8 mouse cellular contexts compared by ENCODE assay signal in genomic region chr4:125066490-125067370, GRCm38 (mm10). TPM values are rescaled to one million over a fixed set of nuclear protein-coding genes. Genes with fewer than 3 reads are reported as not detected.
A peak's percentile ranks its signal among the peaks of the same experiment; 100 is the strongest.
DNase-seq lines count a peak whose midpoint lies in the region; ATAC-seq lines count a peak whose summit lies in the region.

TSS of gene Snip1 (plus strand) at chr4:125066672.

- peak; percentile 90 for ATAC-seq in common myeloid progenitor, adult 5-6 weeks (replicated peaks; ENCODE audit: low read depth, poor library complexity, severe bottlenecking)
- ATAC-seq in megakaryocyte progenitor cell, adult 5-6 weeks (replicated peaks; ENCODE audit: poor library complexity) = peak; percentile 92

- peak; percentile 96 for DNase-seq in ZHBTc4 (ENCODE audit: low read depth, low spot score)
- peak; percentile 88 to 90 for DNase-seq in gastrocnemius, adult 8-10 months (ENCODE audit: low spot score in 2 of 2)
- peak; percentile 97 for DNase-seq in induced T-regulatory cell, adult 2 months (ENCODE audit: low read depth)
- peak; percentile 76 to 92 for DNase-seq in left cerebral cortex, adult 9 months (ENCODE audit: low spot score in 2 of 2)
- peak; percentile 89 for DNase-seq in right cerebral cortex, postnatal 14 days
- DNase-seq in urinary bladder, postnatal 36 days (ENCODE audit: low spot score in 2 of 2) = peak; percentile 89 to 92

RNA-seq across cellular contexts. Expression of gene Snip1, which starts in this region (rescaled TPM):
- total RNA-seq in common myeloid progenitor, adult 5-6 weeks (2017) = 22.0 and 27.8 TPM in 2 replicates
- 1 to 10 TPM; 3.9 to 5.6 (median 4.8) TPM for total RNA-seq in gastrocnemius, adult 8-10 months (2022)
- total RNA-seq in megakaryocyte progenitor cell, adult 5-6 weeks (2015) = 22.0 and 28.6 TPM in 2 replicates
- total RNA-seq in megakaryocyte progenitor cell, adult 5-6 weeks (2017) = 28.3 and 33.5 TPM in 2 replicates

Comparison
In these comparisons a context has a peak if more than half of its experiments do, and no peak if none do; other contexts are left out.
1. Peak in every context shown above with its lines: DNase-seq and ATAC-seq.